Mouse (Mus musculus) ES-E14 (cell line): Measurements from ENCODE around the gene Slc27a1. TPM values are rescaled to one million over a fixed set of nuclear protein-coding genes. Genes with fewer than 3 reads are reported as not detected.

Source experiments
- DNase-seq: peaks from one replicate; pipeline ENCODE4 v3.0.0-alpha.2; 2013; ENCODE audit warnings: low read depth, low spot score
- H3K27ac ChIP-seq: 2 replicates; pipeline ENCODE4 v1.5.1; 2012; ENCODE audit warnings: low read depth, mild to moderate bottlenecking, low read length, moderate library complexity, mixed read lengths; ENCODE audit not compliant: poor library complexity, insufficient read depth, severe bottlenecking
- H3K36me3 ChIP-seq: 2 replicates; pipeline ENCODE4 v1.6.1; 2012; ENCODE audit warnings: mild to moderate bottlenecking, low read length, moderate library complexity, mixed read lengths; ENCODE audit not compliant: control insufficient read depth, poor library complexity, insufficient read depth, severe bottlenecking
- H3K4me1 ChIP-seq, 2 experiments: fragments of 150-350 bp in 1 of 2; sonication (generic) in 1 of 2; 2 replicates each; pipeline ENCODE4 v1.6.1; 2012; ENCODE audit warnings: low read length in 2 of 2, mild to moderate bottlenecking in 1 of 2, mixed read lengths in 1 of 2; ENCODE audit not compliant: control insufficient read depth in 2 of 2, insufficient read depth in 2 of 2, poor library complexity in 1 of 2
- H3K4me3 ChIP-seq, 2 experiments: fragments of 150-350 bp in 1 of 2; sonication (generic) in 1 of 2; 2 replicates each; pipeline ENCODE4 v1.5.1; 2012; ENCODE audit warnings: low read length in 2 of 2, low read depth in 1 of 2, mild to moderate bottlenecking in 1 of 2, mixed read lengths in 1 of 2; ENCODE audit not compliant: insufficient read depth in 1 of 2, poor library complexity in 1 of 2, severe bottlenecking in 1 of 2
- H3K9ac ChIP-seq: 2 replicates; pipeline ENCODE4 v1.6.1; 2012; ENCODE audit warnings: low read depth, mild to moderate bottlenecking, low read length, mixed read lengths; ENCODE audit not compliant: poor library complexity, insufficient read depth, severe bottlenecking
- H3K9me3 ChIP-seq: fragments of 150-350 bp; sonication (generic); 2 replicates; pipeline ENCODE4 v1.6.1; 2012; ENCODE audit warnings: low read depth, mild to moderate bottlenecking, low read length; ENCODE audit not compliant: control insufficient read depth, insufficient read depth
- CHD2 ChIP-seq: IDR thresholded peaks from 2 replicates; pipeline ENCODE4 v1.6.1; 2014; ENCODE audit warnings: mild to moderate bottlenecking, low read depth, low read length, inconsistent platforms
- HCFC1 ChIP-seq: IDR thresholded peaks from 2 replicates; pipeline ENCODE4 v1.6.1; 2012; ENCODE audit warnings: low read length, inconsistent platforms, borderline replicate concordance; ENCODE audit not compliant: insufficient read depth
- MAFK ChIP-seq: IDR thresholded peaks from 2 replicates; pipeline ENCODE4 v1.6.1; 2014; ENCODE audit warnings: mild to moderate bottlenecking, low read depth, low read length, inconsistent platforms; ENCODE audit not compliant: insufficient read depth
- ZC3H11A ChIP-seq: IDR thresholded peaks from 2 replicates; pipeline ENCODE4 v1.6.1; 2012; ENCODE audit warnings: low read depth, mild to moderate bottlenecking, inconsistent platforms, low read length, borderline replicate concordance
- ZNF384 ChIP-seq: IDR thresholded peaks from 2 replicates; pipeline ENCODE4 v1.6.1; 2012; ENCODE audit warnings: low read depth, low read length, inconsistent platforms
- in situ Hi-C, 2 experiments: fragments of 600-800 bp; cut with MboI; formaldehyde crosslinking; loops; one replicate each; pipeline ENCODE4 v1.15.1; 2025; ENCODE audit warnings: low sequenced_read_pairs in 2 of 2, inconsistent platforms in 1 of 2; ENCODE audit not compliant: unreplicated experiment in 2 of 2
- total RNA-seq: library from RNA; depleted of rRNA; stranded (reverse); fragments of 300-350 nt; gene quantifications from 2 replicates; pipeline ENCODE4 v1.2.3, GENCODE M21; 2012

Gene Slc27a1
- total RNA-seq, 1 experiment = 24.5 TPM

DNA sequence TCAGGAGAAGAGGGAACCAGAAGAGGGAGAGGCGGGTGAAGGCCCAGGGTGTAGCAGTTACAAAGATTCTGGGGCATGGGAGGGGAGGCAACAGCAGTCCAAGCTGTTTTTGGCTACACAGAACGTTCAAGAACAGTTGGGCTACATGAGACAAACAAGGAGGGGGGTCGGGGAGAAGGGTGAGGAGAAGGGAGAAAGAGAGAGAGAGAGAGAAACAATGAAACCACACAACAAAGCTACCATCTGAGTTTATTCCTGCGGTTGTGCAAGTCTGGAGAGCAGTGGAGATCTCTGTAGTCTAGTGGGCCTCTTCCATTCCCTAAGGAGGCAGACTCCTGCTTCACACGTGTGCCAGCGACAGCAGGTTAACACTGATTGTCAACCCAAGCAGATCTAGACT lies 14.7 kb upstream of the Slc27a1 start:
- Histone ChIP-seq H3K4me3 (no peak overlapping the region), H3K36me3 (no peaks in the 10 kb centered on the region), H3K9me3 (no peaks in the 10 kb centered on the region), H3K9ac (no peak overlapping the region), H3K4me1 (no peaks in the 10 kb centered on the region; a peak in 1 of 4 replicates), H3K27ac (no peak overlapping the region)
- TF ChIP-seq MAFK (no peak), CHD2 (no peak), HCFC1 (no peak), ZNF384 (no peak), ZC3H11A (no peak)
- in situ Hi-C loops = no loop called here
- no peak for DNase-seq

DNA sequence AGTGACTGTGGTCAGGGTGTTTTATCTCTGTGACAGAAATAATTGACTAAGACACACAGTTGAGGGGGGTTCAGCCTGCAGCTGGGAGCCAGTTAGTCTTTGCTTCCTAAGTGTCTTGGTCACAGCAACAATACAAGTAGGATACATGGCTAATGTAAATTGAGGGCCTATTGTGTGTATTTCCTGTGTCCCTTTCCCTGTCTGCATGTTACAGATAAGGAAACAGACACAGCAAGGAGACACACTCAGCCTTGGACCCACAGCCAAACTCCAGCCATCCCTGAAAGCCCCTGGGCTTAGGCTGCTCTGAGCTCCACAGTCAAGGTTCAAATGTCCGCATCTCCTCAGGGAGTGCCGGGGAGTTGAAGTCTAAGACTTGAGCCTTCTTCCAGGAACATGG lies 14.0 kb upstream of the Slc27a1 start:
- H3K4me1 ChIP-seq = no peaks in the 10 kb centered on the region; a peak in 1 of 4 replicates
- no peak overlapping the region for H3K4me3 ChIP-seq
- no peak overlapping the region for H3K9ac ChIP-seq
- TF ChIP-seq MAFK (no peak), ZNF384 (no peak), ZC3H11A (no peak), CHD2 (no peak), HCFC1 (no peak)
- in situ Hi-C loops = no loop called here
- H3K27ac ChIP-seq = no peak overlapping the region
- H3K36me3 ChIP-seq = no peaks in the 10 kb centered on the region
- H3K9me3 ChIP-seq = no peaks in the 10 kb centered on the region
- DNase-seq = no peak

DNA sequence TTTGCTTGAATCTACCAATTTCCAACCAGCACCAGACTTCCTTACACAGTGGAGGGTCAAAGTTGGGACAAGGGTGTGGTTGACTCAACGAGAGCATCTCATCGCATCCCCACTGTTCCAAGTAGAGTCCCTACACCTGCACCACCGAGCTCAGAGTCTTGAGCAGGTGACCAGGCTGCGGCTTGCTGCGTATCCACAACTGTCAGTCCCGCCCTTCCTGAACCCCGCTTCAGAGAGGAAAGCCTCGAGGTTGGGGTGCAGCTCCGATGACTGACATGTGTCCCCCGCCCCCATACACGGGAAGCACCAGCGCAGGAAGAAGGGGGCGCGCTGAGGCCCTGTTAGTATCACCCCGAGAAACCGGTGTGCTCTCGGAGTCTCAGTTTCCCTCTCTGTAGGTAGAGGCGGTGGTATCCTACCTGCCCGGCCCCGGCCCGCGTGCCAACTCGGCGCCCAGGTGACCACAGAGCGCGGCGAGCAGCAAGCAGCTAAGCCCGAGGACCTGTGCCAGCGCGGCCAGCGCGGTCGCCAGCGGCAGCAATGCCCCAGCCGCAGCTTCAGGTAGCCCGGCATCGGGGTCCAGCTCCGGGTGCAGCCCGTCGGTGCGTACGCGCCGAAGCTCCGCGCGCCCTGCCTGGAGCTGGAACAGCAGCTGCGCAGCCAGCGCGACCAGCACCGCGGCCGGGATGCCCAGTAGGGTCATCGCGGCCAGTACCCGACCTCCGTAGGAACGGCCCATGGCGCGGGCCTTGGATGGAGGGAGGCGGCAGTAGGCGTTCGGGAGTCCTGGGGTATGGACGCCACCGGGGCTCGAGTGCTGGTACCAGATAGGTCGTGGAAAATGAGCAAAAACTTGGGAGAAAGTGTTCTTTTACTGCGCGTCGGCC lies 10.4 kb upstream of the Slc27a1 start, which contains the start of gene Tmem221:
Tmem221 (minus strand) TSS at position 801 of the 887 bp plus-strand sequence.
- in situ Hi-C loops = no loop called here
- TF ChIP-seq MAFK (no peak), HCFC1 (no peak), ZNF384 (no peak), ZC3H11A (no peak), CHD2 (no peak)
- Histone ChIP-seq H3K36me3 (no peaks in the 10 kb centered on the region), H3K27ac (no peak within 1 kb of the TSS), H3K4me3 (peak within 1 kb of the TSS; percentile 73 to 74), H3K4me1 (no peaks in the 10 kb centered on the region; a peak in 1 of 4 replicates), H3K9me3 (no peaks in the 10 kb centered on the region), H3K9ac (peak within 1 kb of the TSS; percentile 70)
- no peak for DNase-seq

DNA sequence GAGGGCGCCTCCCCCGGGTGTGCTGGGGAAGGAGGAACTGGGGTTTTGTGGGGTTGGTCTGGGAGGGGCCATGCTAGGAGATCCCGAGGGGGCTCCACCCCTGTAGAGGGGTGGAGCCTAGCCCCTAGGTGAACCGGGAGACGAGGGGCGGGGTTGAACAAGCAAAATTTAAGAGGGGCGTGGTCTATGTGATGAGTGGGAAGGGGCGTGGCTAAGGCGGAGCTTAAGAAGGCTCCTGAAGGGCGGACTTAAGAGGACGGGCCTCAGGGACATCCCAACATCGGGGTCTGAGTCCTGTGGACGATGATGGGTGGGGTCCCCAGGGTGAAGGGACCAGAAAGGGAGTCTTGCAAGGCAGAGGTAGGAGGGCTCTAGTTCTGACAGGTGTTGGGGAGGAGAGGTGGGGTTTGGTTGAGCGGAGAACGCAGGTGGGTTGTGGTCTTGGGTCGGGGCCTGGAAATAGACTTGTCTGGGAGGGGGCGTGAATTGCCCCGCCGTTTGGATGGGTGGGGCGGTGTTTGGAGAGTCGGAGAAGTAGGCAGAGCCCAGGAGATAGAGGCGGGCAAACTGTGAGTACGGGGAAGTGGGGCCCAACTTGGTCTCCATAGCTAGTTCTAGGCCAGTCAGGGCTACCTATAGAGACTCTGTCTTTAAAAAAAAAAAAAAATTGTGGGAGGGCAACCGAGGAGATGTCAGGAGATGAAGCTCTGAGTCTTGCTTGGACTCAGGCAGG lies 9.6 kb upstream of the Slc27a1 start:
- no peaks in the 10 kb centered on the region for H3K9me3 ChIP-seq
- no peak overlapping the region for H3K27ac ChIP-seq
- DNase-seq = peak; percentile 99
- peak overlapping the region; percentile 73 to 74 for H3K4me3 ChIP-seq
- in situ Hi-C loops = no loop called here
- H3K4me1 ChIP-seq = no peaks in the 10 kb centered on the region; a peak in 1 of 4 replicates
- peak overlapping the region; percentile 70 for H3K9ac ChIP-seq
- H3K36me3 ChIP-seq = no peaks in the 10 kb centered on the region
- TF ChIP-seq ZC3H11A (no peak), MAFK (no peak), ZNF384 (no peak), HCFC1 (no peak)
